Mouse (Mus musculus): ENCODE data around the gene Cd28. TPM values are rescaled to one million over a fixed set of nuclear protein-coding genes. Genes with fewer than 3 reads are reported as not detected.

Gene Cd28
- polyA plus RNA-seq, 1 experiment from 2014 or later = 0.29 TPM

DNA sequence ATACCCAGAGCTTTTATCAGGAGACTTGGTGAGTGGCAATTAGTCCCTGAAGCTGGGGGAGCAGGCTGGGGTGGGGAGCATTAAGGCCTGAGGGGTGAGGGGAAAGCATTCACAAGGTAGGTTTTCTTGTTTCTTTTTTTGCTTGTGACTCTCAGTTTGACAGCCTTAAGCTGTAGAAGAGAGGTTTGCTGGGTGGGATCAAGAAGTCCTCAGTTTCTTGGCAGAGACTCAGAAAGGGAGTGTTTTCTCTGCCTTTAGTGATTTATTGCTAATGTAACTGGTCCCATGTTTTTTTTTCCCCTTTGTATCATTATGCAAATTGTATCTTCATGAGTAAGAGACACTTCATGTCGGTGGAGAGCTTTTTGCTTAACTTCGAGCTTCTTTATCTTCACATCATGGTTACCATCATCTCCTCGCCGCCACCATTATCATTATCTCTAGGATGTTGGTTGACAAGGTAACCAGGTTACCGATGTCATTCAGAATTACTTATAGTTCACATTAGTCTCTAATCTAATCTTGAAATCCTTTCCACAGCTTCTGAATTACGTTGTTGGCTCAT, 33.7 kb downstream of the Cd28 start:
- Histone ChIP-seq H3K36me3 (no peaks in the 10 kb centered on the region), H3K27ac (replicated peaks) (no peak overlapping the region), H3K4me3 (replicated peaks) (no peak overlapping the region), H3K9me3 (replicated peaks) (no peaks in the 10 kb centered on the region), H3K4me2 (replicated peaks) (no peak overlapping the region), H3K4me1 (no peaks in the 10 kb centered on the region), H3K27me3 (no peaks in the 10 kb centered on the region), H3K9ac (no peak overlapping the region)
- WGBS = 76% methylated on average over 6 of the region's 6 CpGs
- no peak for ATAC-seq (ENCODE audit: insufficient number of reproducible peaks, low FRiP score, low TSS enrichment, low read depth)

- H3K9ac ChIP-seq = no peak overlapping the region
- H3K9me3 ChIP-seq (replicated peaks) = no peaks in the 10 kb centered on the region
- no peaks in the 10 kb centered on the region for H3K36me3 ChIP-seq
- no peaks in the 10 kb centered on the region for H3K27me3 ChIP-seq
- H3K27ac ChIP-seq (replicated peaks) = no peak overlapping the region
- ATAC-seq (ENCODE audit: insufficient number of reproducible peaks, low FRiP score, low TSS enrichment, low read depth) = no peak
- WGBS = 90% methylated on average over 4 of the region's 4 CpGs
- H3K4me2 ChIP-seq (replicated peaks) = no peak overlapping the region
- H3K4me3 ChIP-seq (replicated peaks) = no peak overlapping the region
- H3K4me1 ChIP-seq = no peaks in the 10 kb centered on the region
Measured at GRCm38 (mm10) chr1:60751011-60751410, 34.4 kb downstream of the Cd28 start.

GRCm38 (mm10) chr1:60752986-60753385, 36.4 kb downstream of the Cd28 start:
- H3K27me3 ChIP-seq = no peaks in the 10 kb centered on the region
- H3K4me3 ChIP-seq (replicated peaks) = no peak overlapping the region
- WGBS = 77% methylated on average over 1 of the region's 1 CpGs
- H3K9ac ChIP-seq = no peak overlapping the region
- no peaks in the 10 kb centered on the region for H3K36me3 ChIP-seq
- no peak overlapping the region for H3K4me2 ChIP-seq (replicated peaks)
- H3K9me3 ChIP-seq (replicated peaks) = no peaks in the 10 kb centered on the region
- H3K4me1 ChIP-seq = no peaks in the 10 kb centered on the region
- no peak for ATAC-seq (ENCODE audit: insufficient number of reproducible peaks, low FRiP score, low TSS enrichment, low read depth)
- H3K27ac ChIP-seq (replicated peaks) = no peak overlapping the region

DNA sequence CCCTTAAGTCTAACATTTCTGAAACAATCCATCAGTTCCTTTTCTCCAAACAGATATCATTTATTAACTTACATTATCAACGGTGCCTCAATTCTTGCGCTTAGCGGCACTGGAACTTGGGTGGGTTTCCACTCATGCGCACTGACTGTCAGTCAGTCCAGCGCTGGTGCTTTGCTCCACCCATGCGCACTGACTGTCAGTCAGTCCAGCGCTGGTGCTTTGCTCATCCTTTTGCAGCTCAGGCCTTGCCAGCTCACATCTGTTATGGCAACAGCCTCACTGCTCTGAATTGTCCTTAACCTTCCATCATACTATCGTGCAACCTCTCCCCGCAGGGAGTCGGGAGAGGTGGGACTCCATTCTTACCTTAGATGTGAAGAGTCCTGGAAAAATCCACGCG, 37.4 kb downstream of the Cd28 start:
- Histone ChIP-seq H3K4me2 (replicated peaks) (no peak overlapping the region), H3K9me3 (replicated peaks) (no peaks in the 10 kb centered on the region), H3K9ac (no peak overlapping the region), H3K4me3 (replicated peaks) (no peak overlapping the region), H3K27ac (replicated peaks) (no peak overlapping the region), H3K4me1 (no peaks in the 10 kb centered on the region), H3K27me3 (no peaks in the 10 kb centered on the region), H3K36me3 (no peaks in the 10 kb centered on the region)
- ATAC-seq (ENCODE audit: insufficient number of reproducible peaks, low FRiP score, low TSS enrichment, low read depth) = no peak
- WGBS = 94% methylated on average over 12 of the region's 12 CpGs

- Histone ChIP-seq H3K36me3 (no peaks in the 10 kb centered on the region), H3K4me2 (replicated peaks) (no peak overlapping the region), H3K4me3 (replicated peaks) (no peak overlapping the region), H3K9me3 (replicated peaks) (no peaks in the 10 kb centered on the region), H3K27ac (replicated peaks) (no peak overlapping the region), H3K4me1 (no peaks in the 10 kb centered on the region), H3K27me3 (no peaks in the 10 kb centered on the region), H3K9ac (no peak overlapping the region)
- ATAC-seq (ENCODE audit: insufficient number of reproducible peaks, low FRiP score, low TSS enrichment, low read depth) = no peak
- WGBS = 74% methylated on average over 7 of the region's 7 CpGs
Measured at GRCm38 (mm10) chr1:60755391-60756243, 39.0 kb downstream of the Cd28 start.

GRCm38 (mm10) chr1:60757631-60758030, 41.0 kb downstream of the Cd28 start:
- Histone ChIP-seq H3K4me2 (replicated peaks) (no peak overlapping the region), H3K36me3 (no peaks in the 10 kb centered on the region), H3K4me3 (replicated peaks) (no peak overlapping the region), H3K27me3 (no peaks in the 10 kb centered on the region), H3K9ac (no peak overlapping the region), H3K9me3 (replicated peaks) (no peaks in the 10 kb centered on the region), H3K4me1 (no peaks in the 10 kb centered on the region), H3K27ac (replicated peaks) (no peak overlapping the region)
- no peak for ATAC-seq (ENCODE audit: insufficient number of reproducible peaks, low FRiP score, low TSS enrichment, low read depth)
- WGBS = 89% methylated on average over 2 of the region's 2 CpGs

- no peak overlapping the region for H3K4me2 ChIP-seq (replicated peaks)
- H3K27me3 ChIP-seq = no peaks in the 10 kb centered on the region
- WGBS = 91% methylated on average over 1 of the region's 1 CpGs
- no peaks in the 10 kb centered on the region for H3K4me1 ChIP-seq
- ATAC-seq (ENCODE audit: insufficient number of reproducible peaks, low FRiP score, low TSS enrichment, low read depth) = no peak
- no peaks in the 10 kb centered on the region for H3K36me3 ChIP-seq
- H3K4me3 ChIP-seq (replicated peaks) = no peak overlapping the region
- H3K9ac ChIP-seq = no peak overlapping the region
- no peak overlapping the region for H3K27ac ChIP-seq (replicated peaks)
- no peaks in the 10 kb centered on the region for H3K9me3 ChIP-seq (replicated peaks)
Measured at GRCm38 (mm10) chr1:60758226-60758625, 41.6 kb downstream of the Cd28 start.

DNA sequence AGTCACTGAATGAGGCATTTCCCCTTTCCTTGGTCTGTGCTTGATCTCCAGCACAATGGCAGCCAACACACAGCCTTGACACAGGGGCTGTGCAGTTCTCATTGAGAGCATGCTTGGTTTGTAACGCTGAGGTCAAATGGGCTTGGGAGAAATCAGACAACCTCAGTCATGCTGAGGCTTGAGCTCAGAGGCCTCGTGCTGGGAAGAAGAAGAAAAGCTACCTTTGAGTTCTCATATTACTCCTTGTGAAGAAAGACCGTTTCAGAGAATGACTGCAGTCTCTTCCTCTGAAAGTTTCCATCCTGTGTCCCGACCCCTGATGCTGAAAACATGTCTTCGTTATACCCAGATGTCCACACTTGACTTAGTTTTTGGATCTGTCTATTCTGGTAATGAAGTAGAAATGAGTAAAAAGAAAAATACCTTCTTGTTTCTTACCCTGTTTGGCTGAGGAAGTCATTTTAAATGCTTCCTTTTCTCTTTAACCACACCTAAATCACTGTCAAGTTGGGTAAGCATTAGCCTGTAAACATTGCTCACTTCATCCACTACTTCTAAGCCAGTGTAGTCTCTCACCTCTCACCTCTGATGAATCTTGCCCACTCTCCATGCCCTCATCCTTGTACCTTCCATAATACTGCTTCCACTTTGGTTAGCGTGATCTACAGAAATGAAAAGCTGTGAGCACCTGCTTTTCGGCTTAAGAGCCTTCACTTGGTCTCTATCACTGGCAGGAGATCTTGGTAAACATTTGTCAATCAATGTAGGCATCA, 43.1 kb downstream of the Cd28 start:
- no peak overlapping the region for H3K27ac ChIP-seq (replicated peaks)
- no peaks in the 10 kb centered on the region for H3K4me1 ChIP-seq
- H3K4me2 ChIP-seq (replicated peaks) = no peak overlapping the region
- no peaks in the 10 kb centered on the region for H3K27me3 ChIP-seq
- no peak overlapping the region for H3K9ac ChIP-seq
- no peak for ATAC-seq (ENCODE audit: insufficient number of reproducible peaks, low FRiP score, low TSS enrichment, low read depth)
- H3K9me3 ChIP-seq (replicated peaks) = no peaks in the 10 kb centered on the region
- H3K36me3 ChIP-seq = no peaks in the 10 kb centered on the region
- H3K4me3 ChIP-seq (replicated peaks) = no peak overlapping the region
- 42% methylated on average over 7 of the region's 7 CpGs for WGBS

- Histone ChIP-seq H3K9me3 (replicated peaks) (no peaks in the 10 kb centered on the region), H3K9ac (no peak overlapping the region), H3K4me3 (replicated peaks) (no peak overlapping the region), H3K36me3 (no peaks in the 10 kb centered on the region), H3K4me2 (replicated peaks) (no peak overlapping the region), H3K4me1 (no peaks in the 10 kb centered on the region), H3K27me3 (no peaks in the 10 kb centered on the region), H3K27ac (replicated peaks) (no peak overlapping the region)
- WGBS = 65% methylated on average over 3 of the region's 3 CpGs
- no peak for ATAC-seq (ENCODE audit: insufficient number of reproducible peaks, low FRiP score, low TSS enrichment, low read depth)
Measured at GRCm38 (mm10) chr1:60760475-60760874, 43.9 kb downstream of the Cd28 start.

- 94% methylated on average over 3 of the region's 3 CpGs for WGBS
- Histone ChIP-seq H3K4me3 (replicated peaks) (no peak overlapping the region), H3K27me3 (no peaks in the 10 kb centered on the region), H3K9ac (no peak overlapping the region), H3K4me1 (no peaks in the 10 kb centered on the region), H3K36me3 (no peaks in the 10 kb centered on the region), H3K27ac (replicated peaks) (no peak overlapping the region), H3K4me2 (replicated peaks) (no peak overlapping the region), H3K9me3 (replicated peaks) (no peaks in the 10 kb centered on the region)
- no peak for ATAC-seq (ENCODE audit: insufficient number of reproducible peaks, low FRiP score, low TSS enrichment, low read depth)
Measured at GRCm38 (mm10) chr1:60761528-60762171, 45.0 kb downstream of the Cd28 start.

DNA sequence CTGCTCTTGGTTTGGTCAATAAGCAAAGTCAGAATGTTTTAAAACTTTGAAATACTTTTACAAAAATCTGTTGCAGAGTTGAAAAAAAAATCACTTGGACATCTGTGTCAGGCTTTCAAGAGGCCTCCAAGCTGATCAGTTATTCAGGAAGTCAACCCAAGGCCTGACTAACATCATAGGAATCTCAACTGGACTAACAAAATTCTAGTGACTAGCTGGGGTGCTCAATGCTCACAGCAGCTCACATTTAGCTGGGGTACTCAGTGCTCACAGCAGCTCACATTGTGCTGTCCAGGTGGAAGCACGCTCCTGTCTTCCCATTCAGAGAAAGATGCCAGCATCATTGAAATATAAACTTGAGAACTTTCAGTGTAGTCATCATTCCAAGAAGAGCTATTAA, 45.9 kb downstream of the Cd28 start:
- Histone ChIP-seq H3K4me2 (replicated peaks) (no peak overlapping the region), H3K9ac (no peak overlapping the region), H3K9me3 (replicated peaks) (no peaks in the 10 kb centered on the region), H3K4me1 (no peaks in the 10 kb centered on the region), H3K4me3 (replicated peaks) (no peak overlapping the region), H3K27me3 (no peaks in the 10 kb centered on the region), H3K27ac (replicated peaks) (no peak overlapping the region), H3K36me3 (no peaks in the 10 kb centered on the region)
- 86% methylated on average over 1 of the region's 1 CpGs for WGBS
- ATAC-seq (ENCODE audit: insufficient number of reproducible peaks, low FRiP score, low TSS enrichment, low read depth) = no peak

Data from embryonic facial prominence, embryonic 15.5 days (tissue).